Mouse (Mus musculus) forebrain, embryonic 10.5 days (tissue): ENCODE results near the gene Zfp108. TPM values are rescaled to one million over a fixed set of nuclear protein-coding genes. Genes with fewer than 3 reads are reported as not detected.

Experiments
- DNase-seq: peaks from one replicate; pipeline ENCODE4 v3.0.0-alpha.2; 2017; ENCODE audit warnings: low spot score; ENCODE audit errors: extremely low spot score
- H3K27ac ChIP-seq: fragments of 300-500 bp; sonication (generic); 2 replicates; pipeline ENCODE4 v1.5.1; 2016; ENCODE audit warnings: mild to moderate bottlenecking
- H3K27me3 ChIP-seq: fragments of 300-500 bp; sonication (generic); 2 replicates; pipeline ENCODE4 v1.6.1; 2016; ENCODE audit warnings: mild to moderate bottlenecking; ENCODE audit not compliant: poor library complexity, severe bottlenecking
- H3K36me3 ChIP-seq: fragments of 300-500 bp; sonication (generic); replicated peaks from 2 replicates; pipeline ENCODE4 v1.6.1; 2016; ENCODE audit warnings: mild to moderate bottlenecking, moderate library complexity
- H3K4me1 ChIP-seq: fragments of 300-500 bp; sonication (generic); 2 replicates; pipeline ENCODE4 v1.6.1; 2016
- H3K4me3 ChIP-seq: fragments of 300-500 bp; sonication (generic); 2 replicates; pipeline ENCODE4 v1.5.1; 2016; ENCODE audit warnings: mild to moderate bottlenecking, moderate library complexity
- H3K9me3 ChIP-seq: fragments of 300-500 bp; sonication (generic); 2 replicates; pipeline ENCODE4 v1.6.1; 2016; ENCODE audit warnings: mild to moderate bottlenecking, moderate library complexity
- WGBS: fragments of 180-500 bp; shearing (Covaris S2); methylation state at CpG from one replicate; pipeline ENCODE4 v1.1.7; 2016; 5-methylcytosine and 5-hydroxymethylcytosine counted together
- polyA plus RNA-seq: library from polyadenylated mRNA; unstranded; fragments of >200 nt; fragmentation: Nextera tagmentation; extraction: Ambion mirVana; gene quantifications from 2 replicates; pipeline ENCODE4 v1.2.1, GENCODE M21; 2016

Zfp108 gene
- 2.2 and 2.7 TPM in 2 replicates for polyA plus RNA-seq

GRCm38 (mm10) chr7:24254633-24255474, at the start of gene Zfp108:
Gene Zfp108, plus strand, starts transcription at chr7:24254794.
- Histone ChIP-seq H3K9me3 (no peaks in the 10 kb centered on the region), H3K27ac (peak within 1 kb of the TSS; percentile 83), H3K4me3 (peak within 1 kb of the TSS; percentile 61), H3K36me3 (no peaks in the 10 kb centered on the region), H3K27me3 (no peaks in the 10 kb centered on the region), H3K4me1 (peaks cover 9% of the 10 kb centered on the region)
- WGBS: 24% methylated on average over 21 of the region's 21 CpGs
- DNase-seq: peak; percentile 71

GRCm38 (mm10) chr7:24207488-24208261, 46.9 kb upstream of the Zfp108 start:
- Histone ChIP-seq H3K4me3 (peak overlapping the region; percentile 75), H3K27ac (peak overlapping the region; percentile 93), H3K4me1 (peaks cover 15% of the 10 kb centered on the region), H3K36me3 (peaks cover 37% of the 10 kb centered on the region), H3K27me3 (no peaks in the 10 kb centered on the region), H3K9me3 (peaks cover 3% of the 10 kb centered on the region; the same call in 1 of the 2 replicates)
- 20% methylated on average over 24 of the region's 24 CpGs for WGBS
- DNase-seq: peak; percentile 68

GRCm38 (mm10) chr7:24208282-24208886, 46.2 kb upstream of the Zfp108 start:
- WGBS: 62% methylated on average over 7 of the region's 7 CpGs
- no peak for DNase-seq
- peaks cover 15% of the 10 kb centered on the region for H3K4me1 ChIP-seq
- H3K27me3 ChIP-seq: no peaks in the 10 kb centered on the region
- peak overlapping the region; percentile 75 for H3K4me3 ChIP-seq
- H3K36me3 ChIP-seq: peaks cover 30% of the 10 kb centered on the region
- peaks cover 3% of the 10 kb centered on the region; the same call in 1 of the 2 replicates for H3K9me3 ChIP-seq
- H3K27ac ChIP-seq: no peak overlapping the region

DNA sequence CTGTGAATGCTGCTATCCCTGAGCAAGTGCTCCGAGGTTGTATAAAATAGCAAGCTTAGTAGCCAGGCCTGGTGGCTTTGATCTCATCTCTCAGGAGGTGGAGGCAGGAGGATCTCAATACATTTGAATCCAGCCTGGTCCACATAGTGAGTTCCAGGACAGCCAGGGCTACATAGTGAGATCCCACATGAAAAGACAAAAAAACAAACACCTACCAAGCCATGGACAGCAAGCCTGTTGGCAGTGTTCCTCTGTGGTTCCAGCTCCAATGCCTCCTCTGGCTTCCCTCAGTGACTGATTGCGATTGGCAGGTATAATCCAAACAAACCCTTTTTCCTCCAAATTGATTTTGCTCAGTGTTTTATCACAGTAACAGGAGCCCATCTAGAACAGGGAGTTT, 44.3 kb upstream of the Zfp108 start:
- Histone ChIP-seq H3K4me1 (peaks cover 15% of the 10 kb centered on the region), H3K27me3 (no peaks in the 10 kb centered on the region), H3K27ac (no peak overlapping the region), H3K4me3 (no peak overlapping the region), H3K36me3 (peaks cover 11% of the 10 kb centered on the region), H3K9me3 (peaks cover 3% of the 10 kb centered on the region; the same call in 1 of the 2 replicates)
- 85% methylated on average over 2 of the region's 2 CpGs for WGBS
- no peak for DNase-seq

DNA sequence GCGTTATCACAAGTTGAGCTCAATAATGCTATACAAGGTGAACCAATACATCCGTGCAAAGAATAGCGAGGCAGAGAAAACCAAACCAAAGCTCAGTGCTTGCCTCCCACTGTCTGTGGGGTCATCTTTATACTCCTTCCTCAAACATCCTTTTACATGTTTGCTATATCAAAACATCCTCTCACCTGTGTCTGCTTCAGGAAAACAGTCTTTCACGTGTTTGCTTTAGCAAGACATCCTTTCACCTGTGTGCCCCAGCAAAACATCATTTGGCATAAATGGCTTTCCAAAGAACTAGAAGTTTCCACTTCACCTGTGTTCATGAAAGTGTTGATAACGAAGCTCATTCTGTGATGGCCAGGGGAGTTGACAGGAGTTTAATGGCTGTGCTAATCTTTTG, 43.3 kb upstream of the Zfp108 start, which contains the start of gene Zfp111:
Gene Zfp111, minus strand, starts transcription at position 101 of the 400 bp plus-strand sequence.
- peaks cover under 1% of the 10 kb centered on the region; the same call in 1 of the 2 replicates for H3K36me3 ChIP-seq
- WGBS: 82% methylated on average over 5 of the region's 5 CpGs
- no peak within 1 kb of the TSS for H3K4me3 ChIP-seq
- no peak within 1 kb of the TSS for H3K27ac ChIP-seq
- peaks cover 15% of the 10 kb centered on the region for H3K4me1 ChIP-seq
- peaks cover 1% of the 10 kb centered on the region; the same call in 1 of the 2 replicates for H3K9me3 ChIP-seq
- no peaks in the 10 kb centered on the region for H3K27me3 ChIP-seq
- no peak for DNase-seq

DNA sequence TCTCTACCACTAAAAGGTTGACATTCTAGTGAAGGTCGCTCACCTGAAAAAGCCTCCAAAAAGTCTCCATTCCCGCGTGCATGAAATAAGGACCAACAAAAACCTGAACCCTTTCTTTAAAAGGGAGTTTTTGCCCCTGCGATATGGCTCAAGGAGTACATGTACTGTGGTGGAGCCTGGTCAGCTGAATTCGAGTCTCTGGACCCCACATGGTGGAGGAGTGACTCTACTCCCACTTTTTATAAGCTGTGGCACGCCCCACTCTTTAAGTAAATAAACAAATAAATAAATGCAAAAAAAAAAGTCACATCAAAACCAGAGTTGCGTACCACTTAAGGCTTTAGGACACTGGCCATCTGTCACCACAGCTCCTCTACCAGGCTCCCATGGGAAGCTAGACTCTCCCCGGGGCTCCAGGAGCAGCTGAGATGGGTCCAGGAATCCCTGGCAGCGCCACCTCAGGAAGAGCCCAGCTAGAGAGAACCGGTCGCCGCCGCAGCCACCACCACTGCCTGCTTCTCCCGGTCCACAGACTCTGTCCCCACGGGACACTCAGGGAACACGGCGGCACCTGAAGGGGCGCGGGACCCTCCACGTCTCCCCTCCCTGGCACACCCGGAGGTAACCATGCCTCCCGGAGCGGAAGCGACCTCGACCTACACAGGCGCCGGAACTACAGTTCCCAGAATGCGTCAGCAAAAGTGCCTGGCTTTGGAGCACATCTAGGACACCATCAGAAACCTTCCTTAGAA, 17.4 kb upstream of the Zfp108 start, which contains the start of gene Zfp109:
Gene Zfp109, minus strand, starts transcription at position 521 of the 752 bp plus-strand sequence.
- H3K4me1 ChIP-seq: peaks cover 10% of the 10 kb centered on the region
- H3K36me3 ChIP-seq: peaks cover 26% of the 10 kb centered on the region
- no peaks in the 10 kb centered on the region for H3K27me3 ChIP-seq
- 6% methylated on average over 28 of the region's 28 CpGs for WGBS
- peak within 1 kb of the TSS; percentile 87 for H3K27ac ChIP-seq
- peak; percentile 64 for DNase-seq
- peak within 1 kb of the TSS; percentile 76 for H3K4me3 ChIP-seq
- H3K9me3 ChIP-seq: no peaks in the 10 kb centered on the region

DNA sequence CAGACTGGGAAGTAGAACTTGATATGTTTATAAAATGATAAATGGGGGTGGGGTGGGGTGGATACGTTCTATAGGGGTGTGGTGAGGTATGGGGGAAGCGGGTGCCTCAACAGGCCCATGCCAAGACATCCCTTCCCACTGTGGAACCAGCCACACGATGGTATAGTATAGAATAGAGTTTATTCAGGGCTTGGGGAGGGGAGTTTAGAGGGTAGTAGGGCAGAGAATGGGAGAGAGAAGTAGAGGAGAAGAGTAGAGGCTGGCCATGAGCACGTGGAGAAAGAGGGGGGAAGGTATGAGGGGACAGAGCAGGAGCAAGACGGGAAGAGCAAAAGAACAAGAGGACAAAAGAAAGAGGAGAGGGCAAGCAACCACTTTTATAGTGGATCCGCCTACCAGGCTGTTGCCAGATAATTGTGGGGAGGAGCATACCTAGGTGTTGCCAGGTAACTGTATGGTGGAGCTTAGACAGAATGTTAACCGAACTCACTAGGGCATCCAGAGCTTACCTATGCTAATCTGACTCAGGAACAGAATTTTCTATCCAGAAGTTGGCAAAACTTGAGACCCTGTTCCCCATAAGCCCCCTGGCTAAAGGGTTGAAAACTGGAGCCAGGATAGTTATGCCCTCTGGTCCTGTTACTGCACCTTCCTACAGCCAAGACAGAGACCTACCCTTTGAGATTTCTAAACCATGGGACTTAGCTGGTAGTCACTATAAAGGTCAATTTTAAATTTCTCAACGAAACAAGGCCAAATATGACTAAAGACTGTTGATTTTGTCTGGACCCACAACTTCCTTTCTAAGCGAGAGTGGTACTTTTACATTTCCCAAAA, 597 bp upstream of the Zfp108 start:
- H3K4me3 ChIP-seq: peak overlapping the region; percentile 61
- peaks cover 9% of the 10 kb centered on the region for H3K4me1 ChIP-seq
- 59% methylated on average over 9 of the region's 9 CpGs for WGBS
- DNase-seq: no peak
- peak overlapping the region; percentile 58; the same call in 1 of the 2 replicates for H3K27ac ChIP-seq
- H3K9me3 ChIP-seq: no peaks in the 10 kb centered on the region
- no peaks in the 10 kb centered on the region for H3K27me3 ChIP-seq
- H3K36me3 ChIP-seq: no peaks in the 10 kb centered on the region

GRCm38 (mm10) chr7:24259306-24259999, 4.9 kb downstream of the Zfp108 start:
- no peak overlapping the region for H3K4me3 ChIP-seq
- 91% methylated on average over 13 of the region's 13 CpGs for WGBS
- no peak for DNase-seq
- no peaks in the 10 kb centered on the region for H3K9me3 ChIP-seq
- H3K4me1 ChIP-seq: peaks cover 9% of the 10 kb centered on the region
- no peak overlapping the region for H3K27ac ChIP-seq
- peaks cover 18% of the 10 kb centered on the region for H3K36me3 ChIP-seq
- no peaks in the 10 kb centered on the region for H3K27me3 ChIP-seq

DNA sequence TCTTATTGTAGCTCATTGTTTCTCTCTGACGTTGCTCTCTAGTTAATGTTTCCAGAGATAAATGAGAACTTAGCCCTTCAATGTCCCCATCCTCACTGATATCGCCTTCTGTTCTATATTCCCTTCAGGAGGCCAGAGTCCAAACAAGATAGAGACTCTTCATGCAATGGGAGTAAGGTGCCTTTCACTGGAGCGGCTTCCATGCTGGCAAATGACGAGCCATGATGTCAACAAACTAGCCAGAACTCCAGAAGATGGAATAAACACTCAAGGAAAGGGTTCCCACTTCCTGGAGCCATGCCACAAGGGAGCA, 5.4 kb downstream of the Zfp108 start:
- Histone ChIP-seq H3K27me3 (no peaks in the 10 kb centered on the region), H3K4me3 (no peak overlapping the region), H3K36me3 (peaks cover 18% of the 10 kb centered on the region), H3K4me1 (peaks cover 5% of the 10 kb centered on the region), H3K9me3 (no peaks in the 10 kb centered on the region), H3K27ac (no peak overlapping the region)
- WGBS: 93% methylated on average over 4 of the region's 4 CpGs
- no peak for DNase-seq

GRCm38 (mm10) chr7:24268176-24269155, 13.9 kb downstream of the Zfp108 start:
- Histone ChIP-seq H3K27ac (no peak overlapping the region), H3K27me3 (no peaks in the 10 kb centered on the region), H3K4me1 (peaks cover 10% of the 10 kb centered on the region), H3K36me3 (peaks cover 6% of the 10 kb centered on the region), H3K9me3 (no peaks in the 10 kb centered on the region; the same call in 1 of the 2 replicates), H3K4me3 (no peak overlapping the region)
- WGBS: 72% methylated on average over 24 of the region's 24 CpGs
- no peak for DNase-seq
